Mouse (Mus musculus): ENCODE data around the gene Cracr2b.

DNA sequence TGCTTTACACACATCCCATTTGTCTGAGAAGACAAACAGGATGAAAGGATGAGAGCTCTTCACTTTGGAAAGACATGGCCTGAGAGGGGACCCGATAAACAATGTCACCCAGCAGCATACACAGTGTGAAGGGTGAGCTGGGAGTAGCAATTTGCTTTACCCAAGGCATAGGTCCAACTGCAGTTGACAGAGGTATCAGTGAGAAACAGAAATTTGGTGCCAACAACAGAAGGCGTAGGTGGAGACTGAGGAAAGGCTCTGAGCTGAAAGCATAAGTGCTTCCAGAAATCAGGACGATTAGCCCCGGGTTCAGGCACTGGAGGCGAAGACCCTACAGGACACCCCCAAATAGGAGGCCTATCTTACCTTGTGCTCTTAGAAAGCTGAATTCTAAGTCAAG lies 49.3 kb downstream of the Cracr2b start:
- no peak for TF ChIP-seq CTCF (conservative IDR thresholded peaks at IDR 0.05; ENCODE audit: insufficient read depth, insufficient read length, low read depth, low read length)
- TF ChIP-seq POLR2A (IDR thresholded peaks at IDR 0.05; ENCODE audit: low read depth, low read length): no peak

Measured in kidney, adult 2 months (tissue).